Mouse (Mus musculus): ENCODE results near the gene Dgkh. TPM values are rescaled to one million over a fixed set of nuclear protein-coding genes. Genes with fewer than 3 reads are reported as not detected.
A peak's percentile ranks its signal among the peaks of the same experiment; 100 is the strongest.

The Dgkh gene
- polyA plus RNA-seq, 1 experiment from 2014 or later, result 2.9 TPM

GRCm38 (mm10) chr14:78677852-78678588, 54.6 kb downstream of the Dgkh start:
- no peak for ATAC-seq (replicated peaks; ENCODE audit: insufficient number of reproducible peaks, low FRiP score, low TSS enrichment)
- no peaks in the 10 kb centered on the region for H3K9me3 ChIP-seq (replicated peaks; ENCODE audit: control insufficient read depth, low read length)
- 0 out of 2 replicates have a peak overlapping the region, but pooled peaks have one; percentile 39 for H3K9ac ChIP-seq (ENCODE audit: low read depth, low read length)
- no peaks in the 10 kb centered on the region for H3K36me3 ChIP-seq (ENCODE audit: control insufficient read depth, insufficient read depth, low read length)
- H3K4me3 ChIP-seq (ENCODE audit: low read depth, low read length), result no peak overlapping the region
- H3K4me2 ChIP-seq, result peak overlapping the region; percentile 24; the same call in 1 of the 2 replicates
- H3K27me3 ChIP-seq (ENCODE audit: control insufficient read depth, insufficient read depth, low read length), result no peaks in the 10 kb centered on the region
- no peak overlapping the region for H3K27ac ChIP-seq (ENCODE audit: low read depth, low read length)
- peaks cover 12% of the 10 kb centered on the region for H3K4me1 ChIP-seq (ENCODE audit: control insufficient read depth, insufficient read depth, low read length)
- 26% methylated on average over 7 of the region's 7 CpGs for WGBS (ENCODE audit: insufficient replicate concordance)

- peaks cover 12% of the 10 kb centered on the region for H3K4me1 ChIP-seq (ENCODE audit: control insufficient read depth, insufficient read depth, low read length)
- no peak overlapping the region for H3K4me2 ChIP-seq
- no peaks in the 10 kb centered on the region for H3K36me3 ChIP-seq (ENCODE audit: control insufficient read depth, insufficient read depth, low read length)
- 64% methylated on average over 6 of the region's 6 CpGs for WGBS (ENCODE audit: insufficient replicate concordance)
- H3K9ac ChIP-seq (ENCODE audit: low read depth, low read length), result no peak overlapping the region
- H3K27me3 ChIP-seq (ENCODE audit: control insufficient read depth, insufficient read depth, low read length), result no peaks in the 10 kb centered on the region
- no peak overlapping the region for H3K27ac ChIP-seq (ENCODE audit: low read depth, low read length)
- no peak for ATAC-seq (replicated peaks; ENCODE audit: insufficient number of reproducible peaks, low FRiP score, low TSS enrichment)
- H3K4me3 ChIP-seq (ENCODE audit: low read depth, low read length), result no peak overlapping the region
- no peaks in the 10 kb centered on the region for H3K9me3 ChIP-seq (replicated peaks; ENCODE audit: control insufficient read depth, low read length)
These were observed 56.1 kb downstream of the Dgkh start for GRCm38 (mm10) chr14:78676457-78676856.

- WGBS (ENCODE audit: insufficient replicate concordance), result 76% methylated on average over 9 of the region's 9 CpGs
- Histone ChIP-seq H3K9ac (ENCODE audit: low read depth, low read length) (no peak overlapping the region), H3K27ac (ENCODE audit: low read depth, low read length) (no peak overlapping the region)
These were observed 58.0 kb downstream of the Dgkh start for GRCm38 (mm10) chr14:78674606-78675005.

GRCm38 (mm10) chr14:78669986-78670385, 62.6 kb downstream of the Dgkh start:
- H3K4me3 ChIP-seq (ENCODE audit: low read depth, low read length), result no peak overlapping the region
- H3K9ac ChIP-seq (ENCODE audit: low read depth, low read length), result no peak overlapping the region
- H3K4me1 ChIP-seq (ENCODE audit: control insufficient read depth, insufficient read depth, low read length), result no peaks in the 10 kb centered on the region
- WGBS (ENCODE audit: insufficient replicate concordance), result 81% methylated on average over 10 of the region's 10 CpGs
- no peak overlapping the region for H3K27ac ChIP-seq (ENCODE audit: low read depth, low read length)
- H3K4me2 ChIP-seq, result no peak overlapping the region
- no peaks in the 10 kb centered on the region for H3K27me3 ChIP-seq (ENCODE audit: control insufficient read depth, insufficient read depth, low read length)
- ATAC-seq (replicated peaks; ENCODE audit: insufficient number of reproducible peaks, low FRiP score, low TSS enrichment), result no peak
- H3K9me3 ChIP-seq (replicated peaks; ENCODE audit: control insufficient read depth, low read length), result no peaks in the 10 kb centered on the region
- no peaks in the 10 kb centered on the region for H3K36me3 ChIP-seq (ENCODE audit: control insufficient read depth, insufficient read depth, low read length)

More at GRCm38 (mm10) chr14:78674606-78675005, 58.0 kb downstream of the Dgkh start:
- Histone ChIP-seq H3K9me3 (replicated peaks; ENCODE audit: control insufficient read depth, low read length) (no peaks in the 10 kb centered on the region), H3K4me2 (no peak overlapping the region), H3K27me3 (ENCODE audit: control insufficient read depth, insufficient read depth, low read length) (no peaks in the 10 kb centered on the region), H3K4me3 (ENCODE audit: low read depth, low read length) (no peak overlapping the region), H3K4me1 (ENCODE audit: control insufficient read depth, insufficient read depth, low read length) (peaks cover 12% of the 10 kb centered on the region), H3K36me3 (ENCODE audit: control insufficient read depth, insufficient read depth, low read length) (no peaks in the 10 kb centered on the region)
- ATAC-seq (replicated peaks; ENCODE audit: insufficient number of reproducible peaks, low FRiP score, low TSS enrichment), result no peak

GRCm38 (mm10) chr14:78668291-78668690, 64.3 kb downstream of the Dgkh start:
- Histone ChIP-seq H3K27me3 (ENCODE audit: control insufficient read depth, insufficient read depth, low read length) (no peaks in the 10 kb centered on the region), H3K36me3 (ENCODE audit: control insufficient read depth, insufficient read depth, low read length) (no peaks in the 10 kb centered on the region), H3K9me3 (replicated peaks; ENCODE audit: control insufficient read depth, low read length) (no peaks in the 10 kb centered on the region), H3K27ac (ENCODE audit: low read depth, low read length) (no peak overlapping the region), H3K4me3 (ENCODE audit: low read depth, low read length) (no peak overlapping the region), H3K4me2 (no peak overlapping the region), H3K4me1 (ENCODE audit: control insufficient read depth, insufficient read depth, low read length) (no peaks in the 10 kb centered on the region), H3K9ac (ENCODE audit: low read depth, low read length) (no peak overlapping the region)
- WGBS (ENCODE audit: insufficient replicate concordance), result 19% methylated on average over 6 of the region's 6 CpGs
- ATAC-seq (replicated peaks; ENCODE audit: insufficient number of reproducible peaks, low FRiP score, low TSS enrichment), result no peak

- WGBS (ENCODE audit: insufficient replicate concordance), result 56% methylated on average over 5 of the region's 5 CpGs
- Histone ChIP-seq H3K27me3 (ENCODE audit: control insufficient read depth, insufficient read depth, low read length) (no peaks in the 10 kb centered on the region), H3K4me1 (ENCODE audit: control insufficient read depth, insufficient read depth, low read length) (no peaks in the 10 kb centered on the region), H3K4me3 (ENCODE audit: low read depth, low read length) (no peak overlapping the region), H3K27ac (ENCODE audit: low read depth, low read length) (no peak overlapping the region), H3K4me2 (no peak overlapping the region), H3K36me3 (ENCODE audit: control insufficient read depth, insufficient read depth, low read length) (no peaks in the 10 kb centered on the region), H3K9me3 (replicated peaks; ENCODE audit: control insufficient read depth, low read length) (no peaks in the 10 kb centered on the region), H3K9ac (ENCODE audit: low read depth, low read length) (no peak overlapping the region)
- ATAC-seq (replicated peaks; ENCODE audit: insufficient number of reproducible peaks, low FRiP score, low TSS enrichment), result no peak
These were observed 64.8 kb downstream of the Dgkh start for GRCm38 (mm10) chr14:78667763-78668162.

GRCm38 (mm10) chr14:78662641-78663040, 69.9 kb downstream of the Dgkh start:
- no peak overlapping the region for H3K4me2 ChIP-seq
- no peak overlapping the region for H3K4me3 ChIP-seq (ENCODE audit: low read depth, low read length)
- no peak for ATAC-seq (replicated peaks; ENCODE audit: insufficient number of reproducible peaks, low FRiP score, low TSS enrichment)
- H3K9me3 ChIP-seq (replicated peaks; ENCODE audit: control insufficient read depth, low read length), result peaks cover 3% of the 10 kb centered on the region; the same call in 1 of the 2 replicates
- no peaks in the 10 kb centered on the region for H3K27me3 ChIP-seq (ENCODE audit: control insufficient read depth, insufficient read depth, low read length)
- H3K27ac ChIP-seq (ENCODE audit: low read depth, low read length), result no peak overlapping the region
- no peaks in the 10 kb centered on the region for H3K4me1 ChIP-seq (ENCODE audit: control insufficient read depth, insufficient read depth, low read length)
- no peak overlapping the region for H3K9ac ChIP-seq (ENCODE audit: low read depth, low read length)
- WGBS (ENCODE audit: insufficient replicate concordance), result 80% methylated on average over 5 of the region's 5 CpGs
- H3K36me3 ChIP-seq (ENCODE audit: control insufficient read depth, insufficient read depth, low read length), result no peaks in the 10 kb centered on the region

- WGBS (ENCODE audit: insufficient replicate concordance), result 93% methylated on average over 14 of the region's 14 CpGs
- ATAC-seq (replicated peaks; ENCODE audit: insufficient number of reproducible peaks, low FRiP score, low TSS enrichment), result no peak
- H3K4me1 ChIP-seq (ENCODE audit: control insufficient read depth, insufficient read depth, low read length), result no peaks in the 10 kb centered on the region
- H3K9me3 ChIP-seq (replicated peaks; ENCODE audit: control insufficient read depth, low read length), result peaks cover 3% of the 10 kb centered on the region; the same call in 1 of the 2 replicates
- H3K4me2 ChIP-seq, result no peak overlapping the region
- H3K27ac ChIP-seq (ENCODE audit: low read depth, low read length), result no peak overlapping the region
- no peak overlapping the region for H3K4me3 ChIP-seq (ENCODE audit: low read depth, low read length)
- no peak overlapping the region for H3K9ac ChIP-seq (ENCODE audit: low read depth, low read length)
- H3K36me3 ChIP-seq (ENCODE audit: control insufficient read depth, insufficient read depth, low read length), result no peaks in the 10 kb centered on the region
- no peaks in the 10 kb centered on the region for H3K27me3 ChIP-seq (ENCODE audit: control insufficient read depth, insufficient read depth, low read length)
These were observed 71.1 kb downstream of the Dgkh start for GRCm38 (mm10) chr14:78661462-78661861.

- Histone ChIP-seq H3K27ac (ENCODE audit: low read depth, low read length) (no peak overlapping the region), H3K9me3 (replicated peaks; ENCODE audit: control insufficient read depth, low read length) (peaks cover 3% of the 10 kb centered on the region; the same call in 1 of the 2 replicates), H3K9ac (ENCODE audit: low read depth, low read length) (no peak overlapping the region), H3K4me2 (no peak overlapping the region), H3K4me3 (ENCODE audit: low read depth, low read length) (no peak overlapping the region), H3K27me3 (ENCODE audit: control insufficient read depth, insufficient read depth, low read length) (no peaks in the 10 kb centered on the region), H3K4me1 (ENCODE audit: control insufficient read depth, insufficient read depth, low read length) (no peaks in the 10 kb centered on the region), H3K36me3 (ENCODE audit: control insufficient read depth, insufficient read depth, low read length) (no peaks in the 10 kb centered on the region)
- no peak for ATAC-seq (replicated peaks; ENCODE audit: insufficient number of reproducible peaks, low FRiP score, low TSS enrichment)
- WGBS (ENCODE audit: insufficient replicate concordance), result 97% methylated on average over 6 of the region's 6 CpGs
These were observed 73.9 kb downstream of the Dgkh start for GRCm38 (mm10) chr14:78658697-78659096.
